Mouse (Mus musculus) right cerebral cortex, postnatal 25 days (tissue): ENCODE measurements around the gene Gm12166.
A peak's percentile ranks its signal among the peaks of the same experiment; 100 is the strongest.
"Not testable (repeated sequence)": the region's sequence is repeated elsewhere in the genome, so short reads cannot be mapped to it uniquely, and the experiment has no call there.

Source experiments
- DNase-seq: peaks from one replicate; pipeline ENCODE4 v3.0.0; 2022

Gm12166 gene

GRCm38 (mm10) chr11:46052105-46052659 lies at the start of gene Gm12166:
Gene Gm12166 (minus strand): TSS chr11:46052321.
- DNase-seq: not testable (repeated sequence)

- no peak for DNase-seq
Observed at GRCm38 (mm10) chr11:46097062-46097461, 44.9 kb upstream of the Gm12166 start.

GRCm38 (mm10) chr11:46096265-46096649 lies 44.1 kb upstream of the Gm12166 start:
- no peak for DNase-seq

GRCm38 (mm10) chr11:46095477-46096264 lies 43.5 kb upstream of the Gm12166 start:
- no peak for DNase-seq

GRCm38 (mm10) chr11:46092121-46092520 lies 40.0 kb upstream of the Gm12166 start:
- peak; percentile 31 for DNase-seq

GRCm38 (mm10) chr11:46090951-46091667 lies 39.0 kb upstream of the Gm12166 start:
- no peak for DNase-seq

GRCm38 (mm10) chr11:46090036-46090725 lies 38.1 kb upstream of the Gm12166 start:
- no peak for DNase-seq

GRCm38 (mm10) chr11:46089081-46089713 lies 37.1 kb upstream of the Gm12166 start:
- DNase-seq: no peak

- no peak for DNase-seq
Observed at GRCm38 (mm10) chr11:46086446-46086845, 34.3 kb upstream of the Gm12166 start.

- DNase-seq: no peak
Observed at GRCm38 (mm10) chr11:46085398-46086163, 33.5 kb upstream of the Gm12166 start.

- DNase-seq: no peak
Observed at GRCm38 (mm10) chr11:46084568-46084967, 32.4 kb upstream of the Gm12166 start.

GRCm38 (mm10) chr11:46083835-46084444 lies 31.8 kb upstream of the Gm12166 start:
- DNase-seq: no peak

GRCm38 (mm10) chr11:46083405-46083804 lies 31.3 kb upstream of the Gm12166 start:
- DNase-seq: no peak

GRCm38 (mm10) chr11:46081075-46081474 lies 29.0 kb upstream of the Gm12166 start:
- DNase-seq: no peak

GRCm38 (mm10) chr11:46077732-46078375 lies 25.7 kb upstream of the Gm12166 start:
- no peak for DNase-seq

- no peak for DNase-seq
Observed at GRCm38 (mm10) chr11:46077304-46077703, 25.2 kb upstream of the Gm12166 start.

GRCm38 (mm10) chr11:46076442-46077158 lies 24.5 kb upstream of the Gm12166 start:
- DNase-seq: no peak

- no peak for DNase-seq
Observed at GRCm38 (mm10) chr11:46075507-46075906, 23.4 kb upstream of the Gm12166 start.

- no peak for DNase-seq
Observed at GRCm38 (mm10) chr11:46073850-46074688, 21.9 kb upstream of the Gm12166 start.
